Mouse (Mus musculus) limb, embryonic 13.5 days (tissue): ENCODE results near the gene 4930470P17Rik. TPM values are rescaled to one million over a fixed set of nuclear protein-coding genes. Genes with fewer than 3 reads are reported as not detected.
A peak's percentile ranks its signal among the peaks of the same experiment; 100 is the strongest.
"Not testable (repeated sequence)": the region's sequence is repeated elsewhere in the genome, so short reads cannot be mapped to it uniquely, and the experiment has no call there.

Experiments used
- ATAC-seq: fragments of 200-750 bp; cut with Nextera tagmentation; 2 replicates; pipeline ENCODE4 v1.8.0; 2017; ENCODE audit warnings: low read depth, moderate number of reproducible peaks, moderate TSS enrichment; ENCODE audit not compliant: low FRiP score
- H3K27ac ChIP-seq: fragments of 300-500 bp; sonication (generic); 2 replicates; pipeline ENCODE4 v1.5.1; 2015; ENCODE audit warnings: inconsistent platforms, mild to moderate bottlenecking, moderate library complexity
- H3K27me3 ChIP-seq: fragments of 300-500 bp; sonication (generic); 2 replicates; pipeline ENCODE4 v1.6.1; 2015; ENCODE audit warnings: mild to moderate bottlenecking, inconsistent platforms
- H3K36me3 ChIP-seq: fragments of 300-500 bp; sonication (generic); 2 replicates; pipeline ENCODE4 v1.6.1; 2015; ENCODE audit warnings: inconsistent platforms, mild to moderate bottlenecking, moderate library complexity
- H3K4me1 ChIP-seq: fragments of 300-500 bp; sonication (generic); 2 replicates; pipeline ENCODE4 v1.6.1; 2015; ENCODE audit warnings: inconsistent platforms
- H3K4me2 ChIP-seq: fragments of 300-500 bp; sonication (generic); replicated peaks from 2 replicates; pipeline ENCODE4 v1.6.1; 2015; ENCODE audit warnings: inconsistent platforms, mild to moderate bottlenecking, moderate library complexity
- H3K4me3 ChIP-seq: fragments of 300-500 bp; sonication (generic); 2 replicates; pipeline ENCODE4 v1.5.1; 2015; ENCODE audit warnings: moderate library complexity, mild to moderate bottlenecking, inconsistent platforms
- H3K9ac ChIP-seq: fragments of 300-500 bp; sonication (generic); 2 replicates; pipeline ENCODE4 v1.6.1; 2015; ENCODE audit warnings: mild to moderate bottlenecking, inconsistent platforms
- H3K9me3 ChIP-seq: fragments of 300-500 bp; sonication (generic); 2 replicates; pipeline ENCODE4 v1.6.1; 2016; ENCODE audit warnings: inconsistent platforms
- WGBS: fragments of 180-500 bp; shearing (Covaris S2); methylation state at CpG from one replicate; pipeline ENCODE4 v1.1.7; 2015; 5-methylcytosine and 5-hydroxymethylcytosine counted together
- polyA plus RNA-seq: library from polyadenylated mRNA; unstranded; fragments of >200 nt; fragmentation: Nextera tagmentation; extraction: Ambion mirVana; gene quantifications from 2 replicates; pipeline ENCODE4 v1.2.1, GENCODE M21; 2015

Gene 4930470P17Rik
- polyA plus RNA-seq = not detected in 2 replicates

GRCm38 (mm10) chr2:170601917-170602316 lies at the start of gene 4930470P17Rik:
4930470P17Rik (minus strand) TSS chr2:170602017.
- WGBS = 69% methylated on average over 9 of the region's 9 CpGs
- no peak within 1 kb of the TSS for H3K27ac ChIP-seq

DNA sequence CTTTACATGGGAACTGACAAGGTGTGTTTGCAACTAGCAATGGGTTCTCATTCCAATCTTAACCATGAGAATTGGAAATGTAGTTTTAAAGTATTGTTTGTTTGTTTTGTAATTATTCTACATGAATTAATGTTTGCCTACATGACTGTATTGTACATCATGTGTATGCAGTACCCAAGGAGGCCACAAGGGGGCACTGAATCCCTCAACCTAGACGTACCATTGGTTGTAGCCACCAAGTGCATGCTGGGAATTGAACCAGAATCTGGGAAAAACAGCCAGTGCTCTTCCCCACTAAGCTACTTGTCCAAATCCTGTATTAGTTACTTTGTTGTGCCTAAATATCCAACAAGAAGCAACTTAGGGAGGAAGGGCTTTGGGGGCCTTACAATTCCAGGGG lies 49.7 kb upstream of the 4930470P17Rik start:
- ATAC-seq = no peak
- 88% methylated on average over 1 of the region's 1 CpGs for WGBS
- no peak overlapping the region for H3K4me2 ChIP-seq
- peaks cover 6% of the 10 kb centered on the region; the same call in 1 of the 2 replicates for H3K9me3 ChIP-seq
- no peak overlapping the region for H3K9ac ChIP-seq
- H3K4me1 ChIP-seq = 0 out of 2 replicates have a peak, but pooled peaks cover 9% of the 10 kb centered on the region
- H3K27ac ChIP-seq = no peak overlapping the region
- H3K27me3 ChIP-seq = no peaks in the 10 kb centered on the region
- no peak overlapping the region for H3K4me3 ChIP-seq
- no peaks in the 10 kb centered on the region for H3K36me3 ChIP-seq

More at GRCm38 (mm10) chr2:170601917-170602316, at the start of gene 4930470P17Rik:
- 0 out of 2 replicates have a peak, but pooled peaks cover 11% of the 10 kb centered on the region for H3K9me3 ChIP-seq
- peaks cover 14% of the 10 kb centered on the region; the same call in 1 of the 2 replicates for H3K27me3 ChIP-seq
- ATAC-seq = no peak
- no peak within 1 kb of the TSS for H3K9ac ChIP-seq
- H3K4me3 ChIP-seq = no peak within 1 kb of the TSS
- H3K4me1 ChIP-seq = peaks cover 12% of the 10 kb centered on the region
- H3K36me3 ChIP-seq = no peaks in the 10 kb centered on the region
- no peak within 1 kb of the TSS for H3K4me2 ChIP-seq

- Histone ChIP-seq H3K4me3 (no peak overlapping the region), H3K27ac (no peak overlapping the region), H3K9me3 (peaks cover 6% of the 10 kb centered on the region; the same call in 1 of the 2 replicates), H3K27me3 (no peaks in the 10 kb centered on the region), H3K4me1 (0 out of 2 replicates have a peak, but pooled peaks cover 9% of the 10 kb centered on the region), H3K36me3 (no peaks in the 10 kb centered on the region), H3K9ac (no peak overlapping the region), H3K4me2 (no peak overlapping the region)
- no peak for ATAC-seq
- 71% methylated on average over 11 of the region's 11 CpGs for whole genome bisulfite sequencing
Observed at GRCm38 (mm10) chr2:170648542-170648941, 46.7 kb upstream of the 4930470P17Rik start.

DNA sequence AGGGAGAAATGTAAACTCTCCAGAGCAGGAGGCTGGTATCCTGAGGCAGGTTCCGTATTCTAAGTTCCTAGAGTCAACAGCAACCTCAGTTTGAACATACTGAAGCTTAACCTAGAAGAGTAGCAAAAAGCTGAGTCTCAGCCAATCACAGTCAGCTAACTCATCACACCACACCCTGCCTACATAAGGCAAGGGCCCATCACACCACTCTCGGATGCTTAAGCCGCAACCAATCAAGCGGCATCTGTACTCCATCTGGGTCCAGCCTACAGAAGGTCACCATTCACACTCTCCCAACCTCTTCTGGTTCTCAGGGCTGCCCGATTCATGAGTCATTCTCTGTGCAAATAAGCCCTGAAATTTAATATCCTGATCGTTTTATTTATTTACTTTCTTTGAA lies 44.4 kb upstream of the 4930470P17Rik start:
- ATAC-seq = no peak
- no peak overlapping the region for H3K4me2 ChIP-seq
- 92% methylated on average over 6 of the region's 6 CpGs for WGBS
- peaks cover 9% of the 10 kb centered on the region; the same call in 1 of the 2 replicates for H3K4me1 ChIP-seq
- H3K9me3 ChIP-seq = 0 out of 2 replicates have a peak, but pooled peaks cover 2% of the 10 kb centered on the region
- H3K9ac ChIP-seq = no peak overlapping the region
- no peaks in the 10 kb centered on the region for H3K27me3 ChIP-seq
- H3K36me3 ChIP-seq = no peaks in the 10 kb centered on the region
- H3K27ac ChIP-seq = no peak overlapping the region
- H3K4me3 ChIP-seq = no peak overlapping the region

DNA sequence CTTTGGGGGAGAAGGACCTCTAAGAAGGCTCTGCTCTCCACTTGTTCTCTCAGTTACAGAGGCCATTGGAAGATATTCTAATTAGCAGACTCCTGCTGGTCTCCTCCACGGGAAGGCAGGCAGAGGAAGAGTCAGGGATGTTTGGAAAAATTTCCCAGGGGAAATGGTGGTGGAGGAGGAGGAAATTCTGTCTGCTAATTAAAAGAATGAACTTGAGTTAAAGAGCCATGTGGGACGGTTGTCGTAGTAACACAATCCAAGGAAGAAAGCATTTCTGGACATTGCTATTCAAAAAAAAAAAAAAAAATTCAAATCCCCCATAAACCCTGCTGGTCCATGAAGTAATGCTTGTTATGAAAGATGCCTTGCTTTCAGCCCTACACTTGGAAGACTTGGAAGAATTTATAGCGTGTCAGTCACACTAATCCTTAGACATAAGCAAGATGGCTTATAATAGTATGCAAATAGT lies 40.6 kb upstream of the 4930470P17Rik start:
- H3K36me3 ChIP-seq = no peaks in the 10 kb centered on the region
- H3K4me2 ChIP-seq = no peak overlapping the region
- no peak overlapping the region for H3K9ac ChIP-seq
- peaks cover 18% of the 10 kb centered on the region for H3K4me1 ChIP-seq
- H3K27ac ChIP-seq = no peak overlapping the region
- H3K9me3 ChIP-seq = no peaks in the 10 kb centered on the region
- H3K27me3 ChIP-seq = no peaks in the 10 kb centered on the region
- no peak overlapping the region for H3K4me3 ChIP-seq
- ATAC-seq = no peak
- 48% methylated on average over 4 of the region's 4 CpGs for WGBS

- no peaks in the 10 kb centered on the region for H3K9me3 ChIP-seq
- no peak overlapping the region for H3K4me2 ChIP-seq
- no peak for ATAC-seq
- no peaks in the 10 kb centered on the region for H3K27me3 ChIP-seq
- WGBS = 87% methylated on average over 11 of the region's 11 CpGs
- no peaks in the 10 kb centered on the region for H3K36me3 ChIP-seq
- H3K27ac ChIP-seq = no peak overlapping the region
- H3K9ac ChIP-seq = no peak overlapping the region
- peaks cover 18% of the 10 kb centered on the region for H3K4me1 ChIP-seq
- H3K4me3 ChIP-seq = no peak overlapping the region
Observed at GRCm38 (mm10) chr2:170640281-170640680, 38.5 kb upstream of the 4930470P17Rik start.

- Histone ChIP-seq H3K27me3 (no peaks in the 10 kb centered on the region), H3K4me3 (no peak overlapping the region), H3K27ac (no peak overlapping the region), H3K36me3 (no peaks in the 10 kb centered on the region), H3K9me3 (no peaks in the 10 kb centered on the region), H3K4me2 (no peak overlapping the region), H3K9ac (no peak overlapping the region), H3K4me1 (peaks cover 31% of the 10 kb centered on the region)
- WGBS = 50% methylated on average over 8 of the region's 8 CpGs
- no peak for ATAC-seq
Observed at GRCm38 (mm10) chr2:170638746-170639145, 36.9 kb upstream of the 4930470P17Rik start.

GRCm38 (mm10) chr2:170632998-170633622 lies 31.3 kb upstream of the 4930470P17Rik start:
- Histone ChIP-seq H3K36me3 (no peaks in the 10 kb centered on the region), H3K9ac (no peak overlapping the region), H3K27me3 (no peaks in the 10 kb centered on the region), H3K4me1 (peaks cover 13% of the 10 kb centered on the region), H3K27ac (no peak overlapping the region), H3K4me3 (no peak overlapping the region), H3K4me2 (no peak overlapping the region), H3K9me3 (no peaks in the 10 kb centered on the region)
- ATAC-seq = peak; percentile 51; the same call in 1 of the 2 replicates
- WGBS = 97% methylated on average over 2 of the region's 2 CpGs

DNA sequence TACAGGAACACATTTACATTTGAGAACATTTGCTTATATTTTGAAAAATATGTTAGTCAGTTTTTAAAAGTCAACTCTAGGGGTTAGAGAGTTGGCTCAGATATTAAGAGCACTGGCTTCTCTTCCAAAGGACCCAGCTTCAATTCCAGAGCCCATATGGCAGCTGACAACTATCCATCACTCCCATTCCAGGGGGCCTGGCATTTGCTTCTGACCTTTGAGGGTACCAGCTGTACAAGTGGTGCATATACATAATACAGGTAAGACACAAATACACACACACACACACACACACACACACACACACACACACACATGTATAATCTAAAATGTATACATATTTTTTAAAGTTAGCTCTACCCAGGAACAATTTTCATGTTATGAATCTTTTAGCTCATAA lies 30.6 kb upstream of the 4930470P17Rik start:
- Histone ChIP-seq H3K36me3 (no peaks in the 10 kb centered on the region), H3K9me3 (no peaks in the 10 kb centered on the region), H3K27me3 (no peaks in the 10 kb centered on the region), H3K4me1 (peaks cover 13% of the 10 kb centered on the region), H3K27ac (no peak overlapping the region), H3K4me3 (no peak overlapping the region), H3K9ac (no peak overlapping the region), H3K4me2 (no peak overlapping the region)
- ATAC-seq = no peak

GRCm38 (mm10) chr2:170631375-170631774 lies 29.6 kb upstream of the 4930470P17Rik start:
- Histone ChIP-seq H3K27ac (no peak overlapping the region), H3K27me3 (no peaks in the 10 kb centered on the region), H3K4me1 (peaks cover 13% of the 10 kb centered on the region), H3K9me3 (no peaks in the 10 kb centered on the region), H3K36me3 (no peaks in the 10 kb centered on the region), H3K9ac (no peak overlapping the region), H3K4me3 (no peak overlapping the region), H3K4me2 (no peak overlapping the region)
- WGBS = 97% methylated on average over 1 of the region's 1 CpGs
- no peak for ATAC-seq

DNA sequence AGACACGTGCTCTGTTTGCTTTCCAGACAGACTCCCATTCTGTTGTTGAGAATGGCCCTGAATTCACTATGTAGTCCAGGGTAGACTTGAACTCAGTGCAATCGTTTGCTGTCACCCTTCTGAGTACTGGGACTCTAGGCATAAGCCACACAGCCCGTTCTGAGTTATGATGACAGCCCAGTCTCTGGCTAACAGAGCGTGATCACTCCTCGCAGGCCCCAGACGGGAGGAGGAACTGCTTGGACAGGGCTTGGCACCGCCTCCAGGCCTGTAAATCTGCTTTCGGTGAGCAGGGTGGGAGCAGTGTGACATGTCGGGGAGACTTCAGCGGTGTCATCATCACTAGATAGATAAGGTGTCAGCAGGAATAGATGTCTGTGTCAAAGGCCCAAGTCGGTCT lies 28.7 kb upstream of the 4930470P17Rik start:
- Histone ChIP-seq H3K9ac (no peak overlapping the region), H3K36me3 (no peaks in the 10 kb centered on the region), H3K4me1 (peaks cover 13% of the 10 kb centered on the region), H3K4me3 (no peak overlapping the region), H3K4me2 (no peak overlapping the region), H3K27me3 (no peaks in the 10 kb centered on the region), H3K27ac (no peak overlapping the region), H3K9me3 (no peaks in the 10 kb centered on the region)
- ATAC-seq = no peak
- WGBS = 83% methylated on average over 11 of the region's 11 CpGs

GRCm38 (mm10) chr2:170627991-170628390 lies 26.2 kb upstream of the 4930470P17Rik start:
- not testable (repeated sequence) for H3K27ac ChIP-seq, H3K9ac ChIP-seq, H3K36me3 ChIP-seq, H3K4me2 ChIP-seq, H3K4me3 ChIP-seq, H3K4me1 ChIP-seq, ATAC-seq, H3K27me3 ChIP-seq, H3K9me3 ChIP-seq
- WGBS = 74% methylated on average over 11 of the region's 11 CpGs
